Mouse (Mus musculus) spleen, adult 2 months (tissue): ENCODE results near the gene Adar.
A peak's percentile ranks its signal among the peaks of the same experiment; 100 is the strongest.

ENCODE experiments used
- CTCF ChIP-seq: fragments of 200-500 bp; IDR thresholded peaks from 2 replicates; pipeline ENCODE4 v1.5.1; 2011; ENCODE audit warnings: mild to moderate bottlenecking, inconsistent platforms; ENCODE audit not compliant: insufficient read depth, insufficient read length, insufficient replicate concordance; ENCODE audit errors: extremely low read depth
- POLR2A ChIP-seq: fragments of 200-500 bp; IDR thresholded peaks from 2 replicates; pipeline ENCODE4 v1.6.1; 2011; ENCODE audit warnings: low read depth, low read length, inconsistent platforms

DNA sequence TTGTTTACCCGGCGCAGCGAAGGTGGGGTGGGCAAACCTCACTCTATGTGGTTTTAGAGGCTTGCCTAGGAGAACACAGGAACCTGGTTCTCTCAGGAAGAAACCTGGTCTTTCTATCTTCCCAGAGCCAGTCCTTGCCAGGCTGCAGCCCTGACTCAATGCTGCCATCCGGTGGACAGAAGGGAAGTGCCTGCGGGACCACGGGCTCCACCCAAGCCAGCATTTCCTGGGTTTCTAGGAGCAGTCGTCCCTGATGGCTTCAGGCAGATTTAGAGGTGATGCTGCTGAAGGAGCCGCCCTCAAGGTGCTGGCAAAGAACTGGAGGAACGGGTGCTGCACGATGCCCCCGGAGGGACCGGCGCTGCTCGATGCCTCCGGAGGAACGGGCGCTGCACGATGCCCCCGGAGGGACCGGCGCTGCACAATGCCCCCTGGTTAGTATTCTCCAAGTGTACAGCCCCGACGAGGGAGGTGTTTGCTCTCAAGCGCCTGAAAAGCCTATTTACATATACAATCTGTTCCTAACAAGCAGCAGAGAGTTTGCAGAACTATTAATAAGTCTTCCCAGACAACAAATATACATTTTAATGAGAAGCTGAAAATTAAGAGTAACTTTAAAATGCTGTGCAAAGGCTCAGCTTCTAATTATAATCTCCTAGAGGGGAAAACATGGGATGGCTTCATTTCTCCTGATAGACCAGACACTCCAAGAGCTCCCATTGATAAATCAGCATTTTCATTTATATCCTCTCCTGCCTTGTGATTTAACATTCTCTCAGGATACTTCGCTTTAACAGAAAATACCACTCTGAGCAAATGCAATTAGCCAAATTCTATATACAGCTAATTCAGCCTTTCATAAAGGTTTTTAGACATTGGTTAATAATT is 25.9 kb upstream of the Adar start:
- TF ChIP-seq CTCF (peak; percentile 92), POLR2A (no peak)
